Mouse (Mus musculus) gastrocnemius, postnatal 14 days (tissue): Measurements from ENCODE around the gene Tnfrsf14. TPM values are rescaled to one million over a fixed set of nuclear protein-coding genes. Genes with fewer than 3 reads are reported as not detected.
A peak's percentile ranks its signal among the peaks of the same experiment; 100 is the strongest.

Source experiments
- DNase-seq: peaks from one replicate; pipeline ENCODE4 v3.0.0; 2021; ENCODE audit warnings: mixed read lengths
- intact Hi-C: fragments of 180-260 bp; cut with DNase I; formaldehyde crosslinking; loops from one replicate; pipeline ENCODE4 v1.15.1; 2025; ENCODE audit warnings: low total_unique reads
- total RNA-seq, 2 experiments: library from RNA; stranded (reverse); gene quantifications; 2 replicates each; pipeline ENCODE4 v1.2.3; 2021

The Tnfrsf14 gene
- total RNA-seq, 2 experiments from 2014 or later = 1.4 to 1.9 TPM

DNA sequence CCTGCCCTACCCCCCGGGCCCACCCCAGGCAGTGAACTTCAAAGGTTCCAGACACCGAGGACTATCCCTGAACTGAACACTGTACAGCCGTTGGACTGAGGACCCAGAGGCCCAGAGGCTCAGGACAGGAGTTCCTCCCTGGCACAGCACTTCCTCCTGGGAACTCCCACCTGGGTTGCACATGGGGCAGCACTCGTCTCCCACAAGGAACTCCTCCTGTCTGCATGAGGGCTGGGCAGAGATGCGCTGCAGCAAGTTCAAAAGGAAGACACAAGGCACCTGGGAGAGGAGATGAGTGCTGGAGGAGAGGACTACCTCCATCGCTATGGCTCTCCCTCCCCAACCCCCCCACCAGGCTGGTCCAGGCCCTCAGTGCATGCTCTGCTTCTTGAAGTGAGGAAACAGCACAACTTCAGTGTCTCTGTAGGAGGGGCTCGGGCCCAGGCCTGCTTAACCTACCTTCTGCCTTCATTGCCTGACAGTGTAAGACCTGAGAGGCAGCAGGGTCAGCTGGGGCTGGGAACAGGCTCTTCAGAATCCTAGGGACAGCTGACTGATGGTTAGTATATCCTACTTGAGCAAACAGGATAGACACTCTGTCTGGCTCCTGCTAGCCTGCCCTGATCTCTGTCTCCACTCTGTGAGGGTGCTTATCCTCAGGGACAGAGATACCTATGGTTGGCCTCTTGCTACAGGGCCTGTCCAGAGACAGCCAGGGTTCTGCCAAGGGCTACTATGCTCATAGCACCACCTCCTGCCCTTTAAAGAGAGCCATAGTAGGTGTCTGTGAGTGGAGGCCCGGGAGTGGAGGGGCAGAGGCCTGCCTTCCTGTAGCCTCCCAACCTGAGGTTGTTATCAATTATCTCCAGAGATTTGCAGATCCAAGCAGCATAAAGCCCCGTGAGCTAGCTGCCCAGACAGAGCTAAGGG is 1.1 kb downstream of the Tnfrsf14 start:
- no peak for DNase-seq
- intact Hi-C loops = no loop called here

DNA sequence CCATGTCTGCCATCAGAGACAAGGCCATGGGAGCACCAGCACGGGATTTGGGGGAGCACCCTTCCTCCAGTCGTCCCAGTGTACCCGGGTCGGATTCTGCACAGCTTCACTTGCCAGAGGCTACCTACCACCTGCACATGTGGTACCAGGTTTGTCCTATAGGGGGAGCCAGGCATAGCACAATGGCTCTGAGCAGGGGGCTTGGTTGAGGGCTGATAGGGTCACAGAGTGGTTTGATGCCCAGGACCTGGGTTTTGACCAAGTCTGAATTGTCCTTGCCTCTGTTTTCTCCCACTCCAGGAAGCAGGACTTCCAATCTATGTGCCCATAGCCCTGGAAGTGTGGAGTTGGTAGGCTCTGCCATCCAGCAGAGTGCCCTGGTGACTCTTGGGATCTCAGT is 3.0 kb downstream of the Tnfrsf14 start:
- intact Hi-C loops = no loop called here
- no peak for DNase-seq

DNA sequence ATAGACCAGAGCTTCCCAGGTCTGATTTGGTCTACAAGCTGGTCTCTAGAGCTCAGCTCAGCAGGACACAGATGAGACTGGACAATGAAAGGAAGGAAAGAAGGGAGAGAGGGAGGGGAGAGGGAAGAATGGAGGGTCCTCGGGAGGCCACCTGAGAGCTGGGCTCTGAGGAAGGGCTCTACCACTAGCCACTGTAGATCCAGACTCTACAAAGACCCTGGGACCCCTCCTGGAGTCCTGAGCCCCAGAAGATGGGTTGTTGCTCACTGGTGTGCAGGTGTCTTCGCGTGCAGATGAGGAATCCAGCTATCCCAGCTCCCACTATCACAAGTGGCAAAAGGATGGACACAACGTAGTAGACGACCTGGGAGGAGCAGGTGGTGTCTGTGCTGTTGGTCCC is 5.4 kb downstream of the Tnfrsf14 start:
- intact Hi-C loops = no loop called here
- DNase-seq = no peak

DNA sequence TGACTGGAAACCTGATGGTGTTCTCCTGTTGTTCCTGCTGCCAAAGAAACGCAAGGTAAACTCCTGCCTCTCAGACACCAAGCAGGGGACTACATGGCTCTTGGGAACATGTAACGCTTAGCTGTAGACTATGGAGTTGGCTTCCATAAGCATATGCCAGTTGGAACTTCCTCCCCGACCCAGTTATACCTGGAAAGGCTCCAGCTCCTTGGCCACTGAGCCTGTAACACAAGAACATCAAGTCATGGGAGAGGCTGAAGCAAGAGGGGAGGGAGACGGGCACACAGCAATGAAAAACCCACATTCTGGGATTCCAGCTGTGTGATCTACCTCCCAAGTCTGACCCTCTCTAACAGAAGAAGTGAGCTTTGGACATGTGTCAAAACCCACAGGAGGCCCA is 6.1 kb downstream of the Tnfrsf14 start:
- intact Hi-C loops = no loop called here
- no peak for DNase-seq

DNA sequence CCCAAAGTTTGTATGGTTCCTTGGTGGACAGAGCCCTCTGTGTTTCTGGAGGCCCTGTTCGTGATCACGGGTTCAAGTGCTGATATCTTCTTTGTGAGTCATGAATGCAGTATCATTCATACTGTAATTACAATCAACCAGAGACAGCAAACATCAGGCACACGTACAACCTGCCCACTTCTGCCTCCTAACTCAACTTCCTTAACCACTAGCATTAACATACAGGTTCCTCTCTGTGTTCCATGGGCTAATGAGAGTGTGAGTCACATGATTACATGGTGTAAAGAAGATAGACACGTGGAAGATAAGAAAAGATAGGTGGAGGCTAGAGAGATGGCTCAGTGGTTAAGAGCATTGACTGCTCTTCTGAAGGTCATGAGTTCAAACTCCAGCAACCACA is 11.7 kb downstream of the Tnfrsf14 start:
- intact Hi-C loops = no loop called here
- no peak for DNase-seq

DNA sequence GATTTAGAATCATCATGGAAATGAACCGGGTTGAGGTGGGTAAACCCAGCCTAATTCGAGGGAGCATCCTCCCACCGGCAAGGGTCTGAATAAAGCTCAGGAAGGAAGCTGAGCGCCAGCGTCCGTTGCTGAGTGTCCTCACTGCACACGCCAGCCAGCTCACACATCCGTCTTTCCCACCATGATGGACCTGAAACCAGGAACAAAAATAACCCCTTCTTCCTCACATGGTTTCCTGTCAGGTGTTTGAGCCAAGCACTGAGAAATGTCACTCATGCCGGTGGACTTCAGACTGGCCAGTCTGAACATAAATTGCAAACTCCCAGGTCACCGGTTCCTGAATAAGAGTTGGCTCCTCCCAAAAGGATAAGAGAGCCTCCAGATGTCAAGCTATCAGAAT is 13.1 kb downstream of the Tnfrsf14 start:
- no peak for DNase-seq
- intact Hi-C loops = no loop called here

DNA sequence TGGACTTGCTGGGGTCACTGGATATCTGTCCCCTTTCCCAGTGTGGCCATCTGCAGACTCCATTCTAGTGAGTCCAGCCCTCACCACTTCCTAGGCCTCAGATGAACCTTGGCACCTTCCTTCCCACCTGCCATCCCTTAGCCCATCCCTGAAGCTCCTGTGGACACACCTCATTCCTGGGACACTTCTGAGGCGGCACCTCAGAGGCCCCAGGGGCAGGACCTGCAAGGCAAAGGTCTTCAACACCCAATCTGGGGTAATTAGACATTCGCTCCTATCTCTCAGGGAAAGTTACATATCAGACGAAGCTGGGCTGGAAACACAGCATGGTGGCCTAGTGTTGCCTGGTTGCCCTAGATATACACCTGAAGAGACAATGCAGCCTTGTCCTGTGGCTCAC is 13.7 kb downstream of the Tnfrsf14 start:
- DNase-seq = no peak
- intact Hi-C loops = loop anchor here (5.0 kb wide), 1 partner anchor 37 kb away; no protein-coding TSS in a partner anchor

DNA sequence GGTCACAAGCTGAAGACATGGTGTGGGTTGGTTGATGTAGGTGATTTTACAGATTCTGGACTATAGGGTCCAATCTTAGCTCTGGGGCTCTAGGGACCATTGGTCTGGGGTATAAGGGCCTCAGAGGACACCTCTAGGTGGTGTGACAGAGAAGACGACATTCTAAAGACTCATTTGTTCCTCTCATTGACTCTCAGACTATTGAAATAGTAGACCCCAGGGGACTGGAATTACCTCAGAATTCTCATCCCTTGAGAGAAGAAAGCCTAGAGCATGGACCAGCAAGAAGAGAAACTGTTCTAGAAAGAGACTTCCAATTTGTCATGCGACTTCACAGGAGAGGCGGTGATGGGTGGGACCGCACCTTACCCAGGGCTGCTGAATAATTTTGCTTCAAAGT is 14.1 kb downstream of the Tnfrsf14 start:
- intact Hi-C loops = loop anchor here (5.0 kb wide), 1 partner anchor 37 kb away; no protein-coding TSS in a partner anchor
- DNase-seq = no peak

DNA sequence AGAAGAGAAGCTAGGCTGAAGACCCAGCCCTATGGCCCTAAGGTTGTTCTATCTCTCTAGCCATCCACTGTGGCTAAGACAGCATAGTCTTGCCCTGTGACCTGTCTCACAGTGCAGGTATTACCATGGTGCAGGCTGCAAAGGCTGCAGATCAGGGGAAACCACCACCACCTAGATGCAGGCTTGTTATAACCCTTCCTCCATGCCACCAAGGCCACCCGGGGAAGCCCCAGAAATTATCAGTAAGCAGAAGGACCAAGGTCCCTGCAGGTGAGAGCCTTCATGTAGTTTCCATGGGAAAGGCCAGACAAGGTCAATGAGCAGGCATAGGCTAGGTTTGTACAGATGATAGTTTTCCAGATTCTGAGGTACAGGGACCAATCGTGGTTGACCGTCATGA is 14.5 kb downstream of the Tnfrsf14 start:
- intact Hi-C loops = loop anchor here (5.0 kb wide), 1 partner anchor 37 kb away; no protein-coding TSS in a partner anchor
- DNase-seq = no peak

DNA sequence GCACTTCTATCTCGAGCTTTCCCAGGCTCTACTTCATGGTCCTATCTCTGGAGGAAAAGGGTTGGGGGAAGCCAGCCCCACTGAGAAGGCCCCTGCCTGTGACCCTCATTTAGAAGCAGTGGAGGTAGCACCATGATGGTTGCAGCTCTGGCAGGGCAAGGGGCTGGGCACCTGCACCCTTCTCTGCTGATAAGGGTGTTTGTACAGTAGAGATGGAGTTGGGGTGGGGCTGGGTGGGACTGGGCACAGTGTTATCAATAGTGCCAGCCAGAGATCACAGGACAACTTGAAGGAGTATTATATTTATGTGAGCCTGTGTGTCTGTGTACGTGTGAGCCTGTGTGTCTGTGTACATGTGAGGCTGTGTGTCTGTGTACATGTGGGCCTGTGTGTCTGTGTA is 16.7 kb downstream of the Tnfrsf14 start:
- no peak for DNase-seq
- intact Hi-C loops = loop anchor here (5.0 kb wide), 1 partner anchor 34 kb away; no protein-coding TSS in a partner anchor

DNA sequence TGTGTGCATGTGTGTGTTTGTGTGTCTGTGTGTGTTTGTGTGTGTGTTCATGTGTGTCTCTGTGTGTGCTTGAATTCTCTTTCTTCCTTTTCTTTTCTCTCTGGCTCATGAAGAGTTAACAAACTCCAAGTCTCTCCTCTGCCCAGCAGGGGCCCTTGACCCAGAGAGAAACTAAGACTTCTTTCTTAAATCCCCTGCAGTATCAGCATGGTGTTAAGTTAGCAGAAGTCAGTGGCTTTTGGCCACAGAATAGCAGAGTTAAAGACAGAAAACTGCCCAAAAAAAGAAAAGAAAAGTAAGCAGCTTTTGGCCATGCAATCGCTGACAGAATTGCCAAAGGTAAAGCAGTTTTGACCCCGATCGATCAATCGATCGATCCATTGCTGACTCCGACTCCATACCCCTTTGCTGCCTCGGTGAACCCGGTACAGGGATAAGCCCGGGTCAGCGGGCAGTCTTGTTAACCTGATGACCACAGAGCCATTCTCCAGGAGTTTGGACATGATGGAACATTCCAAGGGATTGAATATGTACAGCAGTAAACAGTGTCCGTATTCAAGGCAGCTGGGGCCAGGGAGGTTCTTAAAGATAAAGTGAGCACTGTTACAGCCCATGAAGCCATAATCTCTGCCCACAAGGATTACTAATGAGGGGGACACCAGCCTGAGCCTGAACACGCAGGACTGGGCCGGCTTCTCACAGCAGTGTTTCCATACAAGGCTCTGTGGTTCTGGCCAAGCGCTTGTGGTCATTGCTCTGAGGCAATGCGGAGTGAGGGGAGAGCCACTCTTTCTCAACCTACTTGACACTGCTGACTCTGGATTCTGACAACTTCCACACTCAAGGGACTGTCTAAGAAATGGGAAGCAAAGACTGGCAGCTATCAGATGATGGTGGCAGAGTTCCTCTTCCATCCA is 17.5 kb downstream of the Tnfrsf14 start:
- DNase-seq = no peak
- intact Hi-C loops = loop anchor here (5.0 kb wide), 1 partner anchor 34 kb away; no protein-coding TSS in a partner anchor

DNA sequence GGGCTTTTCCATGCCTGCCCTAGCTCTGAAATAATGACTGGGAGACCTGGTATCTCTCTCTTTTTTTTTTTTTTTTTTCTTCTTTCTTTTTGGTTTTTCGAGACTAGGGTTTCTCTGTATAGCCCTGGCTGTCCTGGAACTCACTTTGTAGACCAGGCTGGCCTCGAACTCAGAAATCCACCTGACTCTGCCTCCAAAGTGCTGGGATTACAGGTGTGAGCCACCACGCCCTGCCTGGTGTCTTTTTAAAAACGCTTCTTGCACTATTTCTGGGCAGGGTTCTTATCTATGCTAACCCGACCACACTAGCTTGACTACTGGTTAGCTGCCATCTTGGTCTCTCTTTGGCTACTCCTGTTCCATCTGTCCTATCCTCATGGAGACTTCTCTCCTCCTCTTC is 19.9 kb downstream of the Tnfrsf14 start:
- DNase-seq = no peak
- intact Hi-C loops = no loop called here

DNA sequence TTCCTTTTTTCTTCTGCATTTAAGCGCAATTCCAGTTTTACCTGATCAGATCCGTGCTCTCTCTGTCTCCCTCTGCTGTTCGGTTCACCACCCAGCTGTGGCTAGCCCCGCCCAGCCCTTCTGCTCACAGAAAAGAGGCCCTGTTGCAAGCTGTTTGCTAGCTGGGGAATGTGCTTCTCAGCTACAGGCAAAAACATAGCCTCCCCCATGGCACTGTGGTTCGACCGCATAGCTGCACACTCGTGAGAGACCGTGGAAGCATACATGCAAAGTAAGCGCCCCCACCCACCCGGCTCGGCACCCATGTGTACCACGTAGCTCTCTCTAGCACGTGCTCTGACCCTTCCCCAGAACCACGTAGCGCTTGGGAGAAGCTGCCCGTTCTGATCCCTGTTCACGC is 20.5 kb downstream of the Tnfrsf14 start:
- intact Hi-C loops = no loop called here
- peak; percentile 66 for DNase-seq

DNA sequence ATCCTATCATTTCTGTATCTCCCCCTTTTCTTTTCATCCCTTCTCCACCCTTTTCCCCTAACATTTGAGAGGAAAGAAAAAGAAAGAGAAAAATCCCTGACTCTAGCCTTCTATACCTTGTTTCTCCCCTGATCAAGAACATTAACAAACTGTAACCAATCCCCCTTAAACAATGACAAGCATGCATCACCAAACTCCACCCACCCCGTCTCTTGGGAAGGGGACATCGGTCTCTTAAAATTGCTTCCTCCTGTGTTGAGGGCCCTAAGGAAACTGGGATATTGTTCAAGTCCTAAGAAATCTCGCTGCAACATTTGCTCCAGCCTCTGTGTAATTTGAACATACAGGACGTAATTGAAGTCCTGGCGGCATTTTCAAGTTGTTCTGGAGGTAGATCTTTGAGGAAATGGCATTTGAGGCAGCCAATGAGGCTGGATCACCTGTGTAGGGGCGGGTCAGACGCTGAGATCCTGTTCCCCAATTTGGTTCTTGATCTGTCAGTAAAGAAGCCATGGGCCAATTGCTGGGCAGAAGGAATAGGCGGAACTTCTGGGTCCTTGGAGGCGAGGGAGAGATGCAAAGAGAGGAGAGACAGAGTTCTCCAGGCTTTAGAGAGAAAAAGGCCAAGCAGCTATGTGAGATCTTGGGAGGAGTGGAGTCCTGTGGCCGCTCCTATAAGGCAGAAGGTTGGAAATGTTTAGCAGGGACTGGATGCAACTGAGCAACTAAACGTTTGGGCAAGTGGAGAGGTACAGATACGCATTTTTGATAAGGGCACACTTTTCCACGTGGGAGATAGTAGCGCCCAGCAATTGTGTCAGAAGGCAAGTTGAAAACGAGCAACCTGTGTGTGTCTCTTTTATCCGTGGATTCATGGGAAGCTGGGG is 23.9 kb downstream of the Tnfrsf14 start:
- intact Hi-C loops = no loop called here
- DNase-seq = peak; percentile 34

DNA sequence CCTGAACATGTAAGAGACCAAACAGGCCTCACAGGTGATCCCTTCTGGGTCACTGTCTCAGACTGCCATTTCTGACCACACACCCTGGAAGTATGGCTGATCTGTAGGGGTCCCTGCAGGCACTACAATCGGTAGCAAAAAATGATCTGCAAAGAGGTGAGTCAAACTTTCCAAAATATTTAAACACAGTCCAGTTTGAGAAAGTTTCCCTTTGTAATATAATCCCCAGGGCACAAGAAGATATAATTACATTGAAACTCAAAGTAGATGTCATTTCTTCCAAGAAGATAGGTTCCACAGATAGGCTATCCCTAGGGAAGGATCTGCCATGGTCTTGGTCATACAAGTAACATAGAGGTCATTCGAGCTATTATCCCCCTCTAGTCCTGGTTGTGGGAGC is 26.0 kb downstream of the Tnfrsf14 start:
- intact Hi-C loops = no loop called here
- no peak for DNase-seq

DNA sequence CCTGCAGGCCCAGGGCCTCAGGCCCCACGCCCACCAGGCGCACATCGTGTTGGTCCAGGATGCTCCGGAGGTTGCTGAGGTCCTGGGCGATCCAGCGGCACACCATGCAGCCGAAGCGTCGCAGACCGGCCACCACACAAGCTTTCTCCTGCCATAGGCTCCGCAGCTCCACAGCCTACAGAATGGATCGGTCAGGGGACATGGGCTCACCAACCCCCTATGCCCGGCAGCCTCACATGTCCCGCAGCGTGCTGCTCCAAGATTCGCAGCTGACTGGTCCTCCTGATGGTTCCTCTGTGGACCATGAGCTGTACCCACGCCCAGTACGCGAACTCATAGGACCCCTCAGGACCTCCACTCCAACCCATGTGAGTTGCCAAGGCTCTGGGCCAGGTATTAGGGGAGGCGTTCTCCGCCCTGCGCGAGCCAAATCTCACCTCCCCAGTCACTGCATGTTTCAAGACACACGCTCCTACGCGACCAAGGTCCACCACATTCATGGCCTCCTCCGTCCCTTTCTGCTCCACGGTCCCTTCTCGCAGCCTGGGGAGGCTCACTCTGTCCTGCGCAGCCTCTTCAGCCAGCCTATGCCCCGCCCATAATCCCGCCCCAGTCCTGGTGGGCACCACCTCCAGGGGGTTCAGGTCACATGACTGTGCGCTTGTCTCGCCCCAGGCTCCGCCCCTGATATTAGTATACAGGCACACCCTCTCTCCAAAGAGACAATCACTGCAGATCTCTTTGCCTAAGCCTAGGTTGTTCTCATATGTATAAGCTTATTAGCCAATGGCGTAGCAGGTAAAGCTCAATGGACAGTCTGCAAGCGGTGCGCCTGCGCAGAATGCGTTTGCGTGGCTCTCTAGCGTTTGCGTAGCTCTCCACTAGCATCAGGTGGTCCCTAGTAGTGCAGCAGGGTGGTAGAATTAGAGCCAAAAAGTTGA is 29.6 kb downstream of the Tnfrsf14 start, which contains the start of gene Fam213b:
Gene Fam213b (minus strand): TSS at position 630 of the 941 bp plus-strand sequence.
- intact Hi-C loops = no loop called here
- peak; percentile 81 for DNase-seq

DNA sequence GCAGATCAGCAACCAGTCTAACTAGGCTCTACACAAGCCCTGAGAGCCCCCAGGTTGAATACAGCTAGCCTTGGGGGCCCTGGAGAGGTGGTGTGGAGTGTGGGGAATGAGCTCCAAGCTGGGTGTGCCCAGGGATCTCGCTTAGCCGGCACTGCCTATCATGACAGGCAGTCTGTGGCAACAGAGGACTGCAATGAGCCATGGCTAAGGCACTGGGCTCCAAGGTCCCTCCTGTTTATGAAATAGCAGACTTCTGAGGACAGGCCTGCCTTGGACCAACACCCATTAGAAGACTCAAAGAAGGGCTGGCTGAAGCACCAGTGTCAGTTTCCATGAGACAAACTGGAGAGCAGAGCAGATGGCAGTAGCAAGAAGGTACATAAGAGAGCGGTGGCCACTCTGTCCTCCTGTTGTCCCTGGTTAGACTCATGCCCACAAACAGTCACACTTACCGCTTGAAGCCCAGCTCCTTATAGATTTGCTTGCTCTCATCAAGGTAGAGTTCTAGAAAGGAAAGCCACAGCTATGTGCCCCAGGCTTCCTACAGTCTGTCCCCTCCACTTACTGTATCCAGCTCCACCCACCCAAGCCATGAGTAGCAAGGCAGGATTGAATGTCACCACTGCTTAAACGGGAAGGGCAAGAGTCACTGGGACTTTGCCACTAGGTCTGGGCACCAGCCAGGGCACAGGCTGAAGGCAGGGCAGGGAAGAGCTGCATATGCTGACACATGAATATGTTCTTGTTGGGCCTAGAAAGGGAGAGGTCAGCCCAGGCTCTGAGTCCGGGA is 30.5 kb downstream of the Tnfrsf14 start:
- peak; percentile 71 for DNase-seq
- intact Hi-C loops = no loop called here
